Mouse (Mus musculus) limb, embryonic 12.5 days (tissue): Measurements from ENCODE around the gene Ear1. TPM values are rescaled to one million over a fixed set of nuclear protein-coding genes. Genes with fewer than 3 reads are reported as not detected.
A peak's percentile ranks its signal among the peaks of the same experiment; 100 is the strongest.
"Not testable (repeated sequence)": the region's sequence is repeated elsewhere in the genome, so short reads cannot be mapped to it uniquely, and the experiment has no call there.

ENCODE experiments used
- ATAC-seq: fragments of 200-750 bp; cut with Nextera tagmentation; 2 replicates; pipeline ENCODE4 v1.8.0; 2017; ENCODE audit warnings: low read depth, moderate TSS enrichment; ENCODE audit not compliant: insufficient number of reproducible peaks, insufficient read depth, low FRiP score, low TSS enrichment
- H3K27ac ChIP-seq: fragments of 300-500 bp; sonication (generic); 2 replicates; pipeline ENCODE4 v1.5.1; 2016; ENCODE audit warnings: mild to moderate bottlenecking, moderate library complexity
- H3K27me3 ChIP-seq: fragments of 300-500 bp; sonication (generic); 2 replicates; pipeline ENCODE4 v1.6.1; 2016; ENCODE audit warnings: mild to moderate bottlenecking, moderate library complexity
- H3K36me3 ChIP-seq: fragments of 300-500 bp; sonication (generic); 2 replicates; pipeline ENCODE4 v1.6.1; 2016; ENCODE audit warnings: mild to moderate bottlenecking, moderate library complexity
- H3K4me1 ChIP-seq: fragments of 300-500 bp; sonication (generic); replicated peaks from 2 replicates; pipeline ENCODE4 v1.6.1; 2016
- H3K4me2 ChIP-seq: fragments of 300-500 bp; sonication (generic); 2 replicates; pipeline ENCODE4 v1.6.1; 2016; ENCODE audit warnings: mild to moderate bottlenecking, moderate library complexity
- H3K4me3 ChIP-seq: fragments of 300-500 bp; sonication (generic); replicated peaks from 2 replicates; pipeline ENCODE4 v1.5.1; 2016; ENCODE audit warnings: mild to moderate bottlenecking
- H3K9ac ChIP-seq: fragments of 300-500 bp; sonication (generic); replicated peaks from 2 replicates; pipeline ENCODE4 v1.6.1; 2016; ENCODE audit warnings: mild to moderate bottlenecking, moderate library complexity
- H3K9me3 ChIP-seq: fragments of 300-500 bp; sonication (generic); 2 replicates; pipeline ENCODE4 v1.6.1; 2016; ENCODE audit warnings: mild to moderate bottlenecking, moderate library complexity
- WGBS: fragments of 180-500 bp; shearing (Covaris S2); methylation state at CpG from one replicate; pipeline ENCODE4 v1.1.7; 2016; 5-methylcytosine and 5-hydroxymethylcytosine counted together
- polyA plus RNA-seq: library from polyadenylated mRNA; unstranded; fragments of >200 nt; fragmentation: Nextera tagmentation; extraction: Ambion mirVana; gene quantifications from 2 replicates; pipeline ENCODE4 v1.2.1, GENCODE M21; 2016

Gene Ear1
- polyA plus RNA-seq, 1 experiment from 2014 or later, result not detected

DNA sequence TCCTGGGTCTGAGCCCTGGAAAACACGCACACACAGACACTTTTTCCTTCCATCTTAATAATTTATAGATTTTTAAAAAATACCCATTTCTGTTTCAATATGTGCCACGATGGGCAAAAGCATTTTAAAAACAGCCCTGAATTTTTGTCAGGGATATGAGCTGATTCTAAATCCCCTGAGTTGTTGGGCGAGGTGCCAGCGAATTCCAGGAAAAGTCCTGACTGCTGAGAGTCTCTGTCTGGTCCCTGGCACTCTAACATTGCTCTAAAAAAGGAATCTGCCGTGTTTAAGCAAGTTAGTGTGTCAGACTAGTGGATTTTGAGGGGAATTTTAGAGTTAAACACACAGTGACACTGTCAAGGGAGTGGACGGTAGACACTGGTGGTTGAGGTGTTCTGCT, 15.9 kb downstream of the Ear1 start:
- not testable (repeated sequence) for H3K9me3 ChIP-seq, H3K4me3 ChIP-seq, H3K4me1 ChIP-seq, ATAC-seq, H3K27me3 ChIP-seq, H3K27ac ChIP-seq, H3K4me2 ChIP-seq, H3K9ac ChIP-seq, H3K36me3 ChIP-seq
- 73% methylated on average over 5 of the region's 6 CpGs for WGBS

DNA sequence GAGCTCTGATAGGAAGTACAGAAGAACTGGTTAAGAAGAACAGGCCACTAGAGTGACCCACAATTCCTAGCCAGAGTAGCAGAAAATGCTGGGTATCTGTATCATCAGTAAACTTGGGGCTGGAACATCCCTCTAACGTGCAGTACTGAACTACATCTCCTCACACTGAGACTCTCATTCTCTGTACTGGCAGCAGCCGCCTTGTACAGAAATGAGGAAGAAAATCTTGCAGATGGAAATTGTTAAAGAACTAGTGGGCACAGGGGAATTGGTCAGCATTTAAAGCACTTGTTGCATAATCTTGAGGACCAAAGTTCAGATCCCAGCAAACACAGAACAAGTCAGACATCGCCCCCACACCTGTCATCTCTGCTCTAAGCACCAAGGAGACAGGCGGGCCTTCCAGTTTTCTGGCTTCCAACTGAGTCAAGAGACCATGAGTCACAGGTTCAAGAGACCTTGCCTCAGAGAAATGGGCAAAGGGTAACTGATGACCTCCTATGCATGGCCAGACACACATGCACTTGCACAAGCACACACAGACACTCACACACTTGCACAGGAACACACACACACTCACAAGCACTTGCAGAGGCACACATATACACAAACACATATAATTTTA, 31.3 kb downstream of the Ear1 start:
- not testable (repeated sequence) for H3K36me3 ChIP-seq, H3K4me3 ChIP-seq, ATAC-seq, H3K9ac ChIP-seq, H3K27ac ChIP-seq, H3K4me1 ChIP-seq, H3K9me3 ChIP-seq, H3K27me3 ChIP-seq, H3K4me2 ChIP-seq
- WGBS, result 78% methylated on average over 4 of the region's 4 CpGs

GRCm38 (mm10) chr14:43840976-43841375, 34.3 kb downstream of the Ear1 start:
- not testable (repeated sequence) for H3K9ac ChIP-seq, ATAC-seq, H3K9me3 ChIP-seq, H3K4me2 ChIP-seq, H3K4me3 ChIP-seq, H3K4me1 ChIP-seq, H3K27me3 ChIP-seq, H3K27ac ChIP-seq, H3K36me3 ChIP-seq
- 86% methylated on average over 1 of the region's 1 CpGs for WGBS

DNA sequence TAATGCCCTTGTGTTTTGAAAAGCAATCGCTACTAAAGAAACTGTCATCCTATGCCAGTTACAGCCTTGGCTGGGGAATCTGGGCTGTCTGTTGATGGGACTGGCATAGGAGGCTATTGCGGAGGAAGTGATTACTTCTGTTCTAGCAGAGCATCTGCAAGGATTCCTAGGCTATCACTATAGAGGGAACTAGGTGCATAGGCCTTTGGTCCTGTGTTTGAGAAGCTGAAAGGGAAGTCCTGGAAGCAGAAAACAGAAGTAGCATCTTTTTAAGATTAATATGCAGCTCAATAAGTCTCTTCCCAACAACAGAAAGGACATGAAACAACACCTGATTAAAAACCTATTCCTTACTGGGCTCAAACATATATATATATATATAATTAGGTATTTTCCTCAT, 40.0 kb downstream of the Ear1 start:
- H3K4me2 ChIP-seq, H3K9ac ChIP-seq, H3K9me3 ChIP-seq, H3K4me3 ChIP-seq, H3K4me1 ChIP-seq, H3K36me3 ChIP-seq, H3K27me3 ChIP-seq, H3K27ac ChIP-seq, ATAC-seq: not testable (repeated sequence)
- WGBS, result 88% methylated on average over 2 of the region's 2 CpGs

DNA sequence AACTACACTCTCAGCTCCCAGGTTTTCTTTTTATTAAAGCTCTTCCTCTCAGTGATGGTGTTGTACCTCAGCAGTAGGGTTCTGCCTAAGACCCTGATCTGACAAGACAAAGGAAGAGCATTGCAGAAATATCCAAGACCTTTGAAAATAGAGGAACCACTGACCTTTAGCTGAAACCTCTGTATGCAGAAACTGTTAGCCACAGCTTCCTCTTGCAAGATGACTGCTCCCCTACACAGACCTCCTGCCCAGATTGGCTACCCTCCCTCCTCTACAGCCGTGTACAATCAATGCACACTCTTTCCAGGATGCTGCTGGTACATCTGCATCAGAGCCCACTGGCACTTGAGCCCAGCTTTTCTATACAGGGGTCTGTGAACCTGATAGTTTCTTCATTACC, 44.9 kb downstream of the Ear1 start:
- ATAC-seq, H3K4me3 ChIP-seq, H3K4me1 ChIP-seq, H3K9me3 ChIP-seq, H3K4me2 ChIP-seq, H3K27ac ChIP-seq, H3K9ac ChIP-seq, H3K36me3 ChIP-seq, H3K27me3 ChIP-seq: not testable (repeated sequence)
- 68% methylated on average over 1 of the region's 1 CpGs for WGBS

GRCm38 (mm10) chr14:43824176-43824575, 51.1 kb downstream of the Ear1 start:
- H3K4me2 ChIP-seq, H3K9ac ChIP-seq: not testable (repeated sequence)
- 91% methylated on average over 6 of the region's 6 CpGs for WGBS

GRCm38 (mm10) chr14:43821869-43822268, 53.4 kb downstream of the Ear1 start:
- H3K27me3 ChIP-seq, H3K27ac ChIP-seq, H3K9me3 ChIP-seq, H3K4me3 ChIP-seq, H3K4me2 ChIP-seq, ATAC-seq, H3K4me1 ChIP-seq, H3K36me3 ChIP-seq, H3K9ac ChIP-seq: not testable (repeated sequence)
- WGBS, result 50% methylated on average over 1 of the region's 2 CpGs

More at GRCm38 (mm10) chr14:43824176-43824575, 51.1 kb downstream of the Ear1 start:
- not testable (repeated sequence) for H3K4me1 ChIP-seq, H3K9me3 ChIP-seq, H3K27me3 ChIP-seq, H3K27ac ChIP-seq, H3K4me3 ChIP-seq, H3K36me3 ChIP-seq, ATAC-seq

- H3K27me3 ChIP-seq, H3K27ac ChIP-seq, H3K4me1 ChIP-seq, H3K4me2 ChIP-seq, H3K9ac ChIP-seq, H3K36me3 ChIP-seq, H3K9me3 ChIP-seq, ATAC-seq, H3K4me3 ChIP-seq: not testable (repeated sequence)
- 79% methylated on average over 8 of the region's 9 CpGs for WGBS
Measured at GRCm38 (mm10) chr14:43812458-43812857, 62.9 kb downstream of the Ear1 start.

DNA sequence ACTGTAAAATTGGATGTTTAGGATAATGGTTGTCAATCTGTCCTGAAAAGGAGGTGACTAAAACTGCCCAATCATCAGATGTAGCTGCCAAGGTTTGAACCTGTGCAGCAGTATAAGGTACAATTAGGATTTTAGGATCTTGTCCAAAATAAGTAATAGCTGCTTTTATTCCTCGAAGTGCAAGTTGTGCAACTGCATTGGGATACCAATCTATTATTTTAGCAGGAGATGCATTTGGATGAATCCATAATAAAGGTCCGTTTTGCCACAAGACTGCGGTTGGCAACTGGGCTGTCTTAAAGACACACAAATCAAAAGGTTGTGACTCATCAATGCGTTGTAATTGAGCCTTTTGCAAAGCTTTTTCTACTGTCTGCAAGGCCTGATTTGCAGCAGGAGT, 67.2 kb downstream of the Ear1 start:
- H3K4me1 ChIP-seq, result not testable (repeated sequence)

DNA sequence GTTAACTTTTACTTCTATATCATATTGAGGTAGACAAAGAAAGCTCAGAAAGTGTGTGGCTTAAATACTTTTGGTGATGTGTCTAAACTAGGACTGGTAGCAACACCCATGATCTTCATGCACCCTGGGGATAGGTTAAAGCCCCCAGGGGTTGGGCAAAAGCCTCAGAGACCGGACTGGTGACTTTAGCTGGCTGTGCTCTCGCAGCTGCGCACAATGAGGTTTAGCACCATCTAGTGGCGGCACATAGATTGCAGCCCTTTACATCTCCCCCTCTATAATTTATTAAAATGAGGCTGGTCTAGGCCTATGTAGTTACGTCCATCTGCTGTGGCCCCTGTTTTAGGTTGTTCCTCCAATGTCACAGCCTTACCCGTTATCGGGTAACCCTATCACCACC, 70.9 kb downstream of the Ear1 start:
- H3K27ac ChIP-seq, H3K27me3 ChIP-seq, H3K4me3 ChIP-seq, H3K4me1 ChIP-seq, H3K36me3 ChIP-seq, H3K9me3 ChIP-seq, H3K4me2 ChIP-seq, H3K9ac ChIP-seq, ATAC-seq: not testable (repeated sequence)
- 21% methylated on average over 7 of the region's 7 CpGs for WGBS

More for the DNA sequence above, 67.2 kb downstream of the Ear1 start:
- not testable (repeated sequence) for H3K27me3 ChIP-seq, H3K9ac ChIP-seq, H3K27ac ChIP-seq, H3K4me2 ChIP-seq, H3K36me3 ChIP-seq, ATAC-seq, H3K4me3 ChIP-seq, H3K9me3 ChIP-seq
- WGBS, result 73% methylated on average over 4 of the region's 4 CpGs

- H3K4me3 ChIP-seq, result peak overlapping the region; percentile 18
- H3K27ac ChIP-seq, H3K9ac ChIP-seq, H3K9me3 ChIP-seq, H3K27me3 ChIP-seq, H3K36me3 ChIP-seq, H3K4me1 ChIP-seq: not testable (repeated sequence)
- WGBS, result 17% methylated on average over 22 of the region's 23 CpGs
- ATAC-seq, result peak; percentile 56
- H3K4me2 ChIP-seq, result peak overlapping the region; percentile 48
Measured at GRCm38 (mm10) chr14:43796905-43797470, 78.3 kb downstream of the Ear1 start.
